Mouse (Mus musculus) liver, adult 2 months (tissue): ENCODE measurements at regions not wholly inside any gene's neighbourhood (a gene's known extent, or its start where the extent isn't known, plus 50 kb on each side); places are given as distances from the start of the nearest gene placed in this dataset.
"Not testable (repeated sequence)": the region's sequence is repeated elsewhere in the genome, so short reads cannot be mapped to it uniquely, and the experiment has no call there.

Source experiments
- DNase-seq: peaks from one replicate; pipeline ENCODE4 v3.0.0-alpha.2; 2011; ENCODE audit warnings: low read depth, low spot score; ENCODE audit errors: extremely low read depth
- H3K27ac ChIP-seq: fragments of 200-500 bp; replicated peaks from 2 replicates; pipeline ENCODE4 v1.5.1; 2012; ENCODE audit warnings: low read depth, mild to moderate bottlenecking, control low read depth, inconsistent platforms, low read length; ENCODE audit not compliant: insufficient read depth
- H3K27me3 ChIP-seq: fragments of 200-500 bp; 2 replicates; pipeline ENCODE4 v1.6.1; 2012; ENCODE audit warnings: mild to moderate bottlenecking, moderate library complexity, low read length, inconsistent platforms; ENCODE audit not compliant: control insufficient read depth, insufficient read depth
- H3K36me3 ChIP-seq: fragments of 200-500 bp; 2 replicates; pipeline ENCODE4 v1.6.1; 2012; ENCODE audit warnings: low read length, inconsistent platforms; ENCODE audit not compliant: control insufficient read depth, insufficient read depth
- H3K4me1 ChIP-seq: fragments of 200-500 bp; 2 replicates; pipeline ENCODE4 v1.6.1; 2011; ENCODE audit warnings: low read length; ENCODE audit not compliant: control insufficient read depth, insufficient read depth
- H3K4me3 ChIP-seq: fragments of 200-500 bp; 2 replicates; pipeline ENCODE4 v1.5.1; 2011; ENCODE audit warnings: low read depth, mild to moderate bottlenecking, control low read depth, low read length, moderate library complexity; ENCODE audit not compliant: insufficient read depth
- H3K79me2 ChIP-seq: fragments of 200-500 bp; 2 replicates; pipeline ENCODE4 v1.6.1; 2012; ENCODE audit warnings: inconsistent platforms, mild to moderate bottlenecking, low read length, moderate library complexity; ENCODE audit not compliant: control insufficient read depth, insufficient read depth
- H3K9ac ChIP-seq: fragments of 200-500 bp; 2 replicates; pipeline ENCODE4 v1.6.1; 2012; ENCODE audit warnings: low read depth, mild to moderate bottlenecking, control low read depth, inconsistent platforms, low read length
- CTCF ChIP-seq: fragments of 200-500 bp; IDR thresholded peaks from 2 replicates; pipeline ENCODE4 v1.5.1; 2011; ENCODE audit warnings: low read depth, low read length, control low read depth
- POLR2A ChIP-seq: fragments of 200-500 bp; IDR thresholded peaks from 2 replicates; pipeline ENCODE4 v1.6.1; 2011; ENCODE audit warnings: low read length, control low read depth; ENCODE audit not compliant: insufficient read depth; ENCODE audit errors: extremely low read depth
- WGBS: fragments of 180-500 bp; shearing (Covaris S2); methylation state at CpG from one replicate; pipeline ENCODE4 v1.1.7; 2018; 5-methylcytosine and 5-hydroxymethylcytosine counted together

DNA sequence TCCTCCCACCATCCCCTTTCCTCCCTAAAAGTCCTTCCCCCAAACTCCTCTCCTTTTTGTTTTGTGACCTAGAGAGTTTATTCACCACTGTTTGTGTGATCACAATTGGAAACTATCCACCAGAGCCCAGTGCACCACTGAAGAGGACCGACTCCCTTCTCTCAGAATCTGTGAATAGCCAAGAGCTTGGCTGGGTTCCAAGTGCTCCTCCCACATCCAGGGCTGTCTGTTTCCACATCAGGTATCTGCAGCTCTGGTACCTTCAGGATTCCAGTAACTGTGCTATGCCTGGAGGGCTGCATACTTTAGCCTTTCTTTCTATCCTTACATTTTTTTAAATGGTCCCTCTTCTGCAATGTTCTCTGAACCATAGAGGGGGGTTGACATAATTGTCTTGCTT is 180.5 kb upstream of the Masp1 start:
- Histone ChIP-seq H3K79me2 (no peaks in the 10 kb centered on the region), H3K36me3 (no peaks in the 10 kb centered on the region), H3K9ac (no peak overlapping the region), H3K4me3 (no peak overlapping the region), H3K27ac (no peak overlapping the region), H3K27me3 (no peaks in the 10 kb centered on the region), H3K4me1 (no peaks in the 10 kb centered on the region)
- TF ChIP-seq POLR2A (no peak), CTCF (no peak)
- 23% methylated on average over 1 of the region's 1 CpGs for WGBS
- no peak for DNase-seq

DNA sequence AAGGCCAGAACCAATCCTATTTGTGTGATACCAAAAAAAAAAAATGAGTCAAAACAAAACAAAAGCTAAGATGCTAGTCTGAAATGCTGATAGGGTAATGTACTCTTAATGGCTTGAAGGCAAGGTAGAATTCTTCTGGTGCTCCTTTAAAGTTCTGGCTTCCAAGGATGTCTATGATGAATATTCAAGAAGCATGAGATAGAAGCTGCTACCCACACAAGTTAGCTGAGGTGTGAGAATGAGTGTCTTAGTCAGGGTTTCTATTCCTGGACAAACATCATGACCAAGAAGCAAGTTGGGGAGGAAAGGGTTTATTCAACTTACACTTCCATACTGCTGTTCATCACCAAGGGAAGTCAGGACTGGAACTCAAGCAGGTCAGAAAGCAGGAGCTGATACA is 173.6 kb upstream of the Masp1 start:
- not testable (repeated sequence) for H3K79me2 ChIP-seq, H3K27ac ChIP-seq, H3K4me1 ChIP-seq, H3K4me3 ChIP-seq, H3K27me3 ChIP-seq, DNase-seq, H3K9ac ChIP-seq, H3K36me3 ChIP-seq

DNA sequence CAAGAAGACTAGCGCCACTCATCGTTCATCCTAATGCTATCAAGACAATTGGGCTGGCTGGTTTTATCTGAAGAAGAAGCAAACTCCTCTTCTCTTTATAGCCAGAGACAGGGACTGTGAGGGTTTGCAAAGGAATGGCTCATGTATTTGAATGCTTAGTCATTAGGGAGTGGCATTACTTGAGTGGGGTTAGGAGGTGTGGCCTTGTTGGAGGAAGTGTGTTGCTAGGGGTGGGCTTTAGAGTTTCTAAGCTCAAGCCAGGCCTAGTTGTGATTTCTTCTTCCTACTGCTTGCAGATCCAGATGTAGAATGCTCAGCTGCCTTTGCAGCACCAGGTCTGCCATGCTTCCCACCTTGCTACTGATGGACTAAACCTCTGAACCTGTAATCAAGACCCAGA is 169.4 kb upstream of the Masp1 start:
- Histone ChIP-seq H3K27ac (no peak overlapping the region), H3K9ac (no peak overlapping the region), H3K27me3 (no peaks in the 10 kb centered on the region), H3K4me3 (no peak overlapping the region), H3K79me2 (no peaks in the 10 kb centered on the region), H3K4me1 (no peaks in the 10 kb centered on the region), H3K36me3 (no peaks in the 10 kb centered on the region)
- WGBS = 94% methylated on average over 2 of the region's 2 CpGs
- TF ChIP-seq POLR2A (no peak), CTCF (no peak)
- no peak for DNase-seq

DNA sequence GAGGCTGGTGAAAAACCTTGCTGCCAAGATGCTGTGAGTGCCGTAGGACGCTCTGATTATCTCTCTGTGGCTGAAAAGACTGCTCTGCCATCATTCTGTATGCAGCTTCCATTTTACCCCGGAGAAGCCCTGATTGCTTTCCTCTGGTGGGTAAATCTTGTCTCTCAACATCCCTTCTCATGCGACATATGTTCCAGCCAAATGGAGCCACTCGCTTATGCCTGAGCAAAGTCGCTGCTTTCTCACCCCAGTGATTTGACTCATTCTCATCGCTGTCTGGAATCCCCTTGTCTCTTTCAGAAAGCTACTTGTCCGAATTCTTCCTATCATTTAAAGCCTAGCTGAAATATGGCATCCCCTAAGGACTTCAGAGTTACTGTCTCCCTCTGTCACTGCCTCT is 166.2 kb upstream of the Masp1 start:
- Histone ChIP-seq H3K36me3 (no peaks in the 10 kb centered on the region), H3K27me3 (no peaks in the 10 kb centered on the region), H3K27ac (no peak overlapping the region), H3K9ac (no peak overlapping the region), H3K4me1 (no peaks in the 10 kb centered on the region), H3K79me2 (no peaks in the 10 kb centered on the region), H3K4me3 (no peak overlapping the region)
- DNase-seq = no peak
- WGBS = 83% methylated on average over 8 of the region's 8 CpGs
- TF ChIP-seq POLR2A = no peak
- TF ChIP-seq CTCF = no peak

DNA sequence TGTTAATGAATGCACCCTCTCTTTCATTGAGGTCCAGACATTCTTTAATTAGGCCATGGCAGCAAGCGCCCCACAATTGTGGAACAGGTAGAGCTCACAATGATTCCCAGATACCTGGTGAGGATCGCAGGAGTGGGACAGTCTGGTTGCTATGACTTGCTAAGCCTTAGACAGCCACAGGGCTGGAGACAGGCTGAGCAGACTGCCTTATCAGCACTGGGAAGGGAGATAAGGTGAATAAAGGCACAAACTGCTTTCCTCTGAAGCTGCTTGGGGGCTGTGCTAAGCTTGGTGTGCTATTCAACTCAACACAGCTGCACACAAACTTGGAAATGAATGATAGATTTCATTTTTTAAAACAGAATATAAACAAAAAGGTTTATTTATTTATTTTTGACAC is 159.8 kb upstream of the Masp1 start:
- no peak for TF ChIP-seq CTCF
- no peak for TF ChIP-seq POLR2A
- no peaks in the 10 kb centered on the region for H3K4me1 ChIP-seq
- 49% methylated on average over 2 of the region's 2 CpGs for WGBS
- H3K27me3 ChIP-seq = no peaks in the 10 kb centered on the region
- H3K27ac ChIP-seq = no peak overlapping the region
- no peaks in the 10 kb centered on the region for H3K36me3 ChIP-seq
- no peak for DNase-seq
- no peaks in the 10 kb centered on the region for H3K79me2 ChIP-seq
- no peak overlapping the region for H3K9ac ChIP-seq
- H3K4me3 ChIP-seq = no peak overlapping the region

DNA sequence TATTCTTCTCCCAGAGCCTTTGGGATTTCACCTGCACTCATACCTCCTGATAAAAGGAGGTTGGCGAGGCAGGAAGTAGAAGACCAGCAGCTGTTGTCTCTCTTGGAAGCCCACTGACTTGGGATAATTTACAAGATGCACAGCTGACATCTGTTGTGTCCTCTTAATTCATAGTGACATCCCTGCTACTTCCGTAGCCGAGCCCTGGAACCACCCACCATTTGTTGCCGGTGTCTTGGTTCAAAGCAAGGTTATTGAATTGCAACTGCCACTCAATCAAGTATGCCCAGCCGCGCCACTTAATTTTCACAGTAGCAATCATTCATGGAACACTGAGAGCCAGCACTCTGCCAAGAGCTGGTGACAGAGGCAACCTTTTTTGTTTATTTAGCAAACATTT is 151.8 kb upstream of the Masp1 start:
- Histone ChIP-seq H3K36me3 (no peaks in the 10 kb centered on the region), H3K4me3 (no peak overlapping the region), H3K27me3 (no peaks in the 10 kb centered on the region), H3K79me2 (no peaks in the 10 kb centered on the region), H3K9ac (no peak overlapping the region), H3K4me1 (no peaks in the 10 kb centered on the region), H3K27ac (no peak overlapping the region)
- peak; percentile 9 for DNase-seq
- TF ChIP-seq POLR2A = no peak
- TF ChIP-seq CTCF = no peak
- 65% methylated on average over 6 of the region's 6 CpGs for WGBS

DNA sequence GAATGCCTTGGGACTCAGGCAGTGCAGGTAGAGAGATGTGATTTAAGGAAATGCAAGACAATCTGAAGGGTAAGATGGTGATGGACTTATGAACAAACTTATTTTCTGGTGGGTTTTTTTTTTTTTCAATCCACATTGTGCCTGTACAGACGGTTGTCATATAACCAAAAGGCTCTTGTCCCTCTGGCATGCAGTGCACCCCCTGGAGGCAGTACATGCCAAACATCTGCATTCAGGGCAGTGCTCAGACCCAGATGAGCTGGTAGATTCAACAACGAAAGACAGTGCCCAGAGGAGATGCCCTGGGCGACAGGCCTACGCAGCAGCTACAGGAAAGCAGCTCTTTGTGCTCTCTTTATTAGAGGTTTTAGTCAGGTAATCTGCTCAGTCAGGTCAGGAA is 149.5 kb upstream of the Masp1 start:
- Histone ChIP-seq H3K27me3 (no peaks in the 10 kb centered on the region), H3K27ac (no peak overlapping the region), H3K4me1 (no peaks in the 10 kb centered on the region), H3K4me3 (no peak overlapping the region), H3K36me3 (no peaks in the 10 kb centered on the region), H3K9ac (no peak overlapping the region), H3K79me2 (no peaks in the 10 kb centered on the region)
- DNase-seq = no peak
- TF ChIP-seq POLR2A (no peak), CTCF (0 out of 2 replicates have a peak, but pooled peaks have one; percentile 21)
- 82% methylated on average over 4 of the region's 4 CpGs for WGBS
